Mouse (Mus musculus) hindbrain, embryonic 16.5 days (tissue): ENCODE results near the gene Naa40. TPM values are rescaled to one million over a fixed set of nuclear protein-coding genes. Genes with fewer than 3 reads are reported as not detected.

Experiments used
- ATAC-seq: fragments of 200-750 bp; cut with Nextera tagmentation; 2 replicates; pipeline ENCODE4 v1.8.0; 2017; ENCODE audit warnings: moderate TSS enrichment, moderate library complexity
- H3K27ac ChIP-seq: fragments of 300-500 bp; sonication (generic); 2 replicates; pipeline ENCODE4 v1.5.1; 2014; ENCODE audit warnings: low read depth, mild to moderate bottlenecking, control low read depth, low read length, moderate library complexity
- H3K27me3 ChIP-seq: fragments of 300-500 bp; sonication (generic); replicated peaks from 2 replicates; pipeline ENCODE4 v1.6.1; 2014; ENCODE audit warnings: low read length; ENCODE audit not compliant: control insufficient read depth, insufficient read depth
- H3K36me3 ChIP-seq: fragments of 300-500 bp; sonication (generic); 2 replicates; pipeline ENCODE4 v1.6.1; 2014; ENCODE audit warnings: mild to moderate bottlenecking, low read length, moderate library complexity, mixed read lengths; ENCODE audit not compliant: control insufficient read depth, insufficient read depth
- H3K4me1 ChIP-seq: fragments of 300-500 bp; sonication (generic); 2 replicates; pipeline ENCODE4 v1.6.1; 2014; ENCODE audit warnings: low read depth, low read length; ENCODE audit not compliant: control insufficient read depth, insufficient read depth
- H3K4me2 ChIP-seq: fragments of 300-500 bp; sonication (generic); 2 replicates; pipeline ENCODE4 v1.6.1; 2014; ENCODE audit warnings: mild to moderate bottlenecking, low read length, control low read depth, moderate library complexity
- H3K4me3 ChIP-seq: fragments of 300-500 bp; sonication (generic); 2 replicates; pipeline ENCODE4 v1.5.1; 2014; ENCODE audit warnings: mild to moderate bottlenecking, low read length, control low read depth, moderate library complexity
- H3K9ac ChIP-seq: fragments of 300-500 bp; sonication (generic); 2 replicates; pipeline ENCODE4 v1.6.1; 2014; ENCODE audit warnings: low read depth, mild to moderate bottlenecking, control low read depth, low read length, moderate library complexity
- H3K9me3 ChIP-seq: fragments of 300-500 bp; sonication (generic); 2 replicates; pipeline ENCODE4 v1.6.1; 2014; ENCODE audit warnings: mild to moderate bottlenecking, low read length, moderate library complexity; ENCODE audit not compliant: control insufficient read depth
- WGBS: fragments of 180-500 bp; shearing (Covaris S2); extraction: QIAGEN DNeasy Blood & Tissue Kit; methylation state at CpG from one replicate; pipeline ENCODE4 v1.1.7; 2014; 5-methylcytosine and 5-hydroxymethylcytosine counted together
- polyA plus RNA-seq: library from polyadenylated mRNA; unstranded; fragments of >200 nt; fragmentation: Nextera tagmentation; extraction: Ambion mirVana; gene quantifications from 2 replicates; pipeline ENCODE4 v1.2.1, GENCODE M21; 2015

The Naa40 gene
- polyA plus RNA-seq, 1 experiment from 2014 or later = 60.6 TPM

GRCm38 (mm10) chr19:7205753-7206736, 34.9 kb downstream of the Naa40 start, which contains the start of gene Otub1:
Gene Otub1 (minus strand): TSS chr19:7206316.
- Histone ChIP-seq H3K9ac (peak within 1 kb of the TSS; percentile 90), H3K27ac (peak within 1 kb of the TSS; percentile 97), H3K9me3 (no peaks in the 10 kb centered on the region), H3K4me3 (peak within 1 kb of the TSS; percentile 91), H3K4me2 (peak within 1 kb of the TSS; percentile 79), H3K27me3 (no peaks in the 10 kb centered on the region), H3K36me3 (peaks cover 26% of the 10 kb centered on the region), H3K4me1 (peaks cover 18% of the 10 kb centered on the region)
- WGBS = 0% methylated on average over 69 of the region's 79 CpGs
- peak; percentile 97 for ATAC-seq

- ATAC-seq = no peak
- Histone ChIP-seq H3K4me3 (peak overlapping the region; percentile 91), H3K9me3 (no peaks in the 10 kb centered on the region), H3K36me3 (peaks cover 30% of the 10 kb centered on the region), H3K4me2 (peak overlapping the region; percentile 79), H3K27ac (peak overlapping the region; percentile 97), H3K4me1 (peaks cover 18% of the 10 kb centered on the region), H3K27me3 (no peaks in the 10 kb centered on the region), H3K9ac (peak overlapping the region; percentile 90)
- 30% methylated on average over 7 of the region's 7 CpGs for WGBS
These were observed 35.7 kb downstream of the Naa40 start for GRCm38 (mm10) chr19:7205326-7205725.

- Histone ChIP-seq H3K4me1 (peaks cover 18% of the 10 kb centered on the region), H3K4me3 (peak overlapping the region; percentile 91), H3K9me3 (no peaks in the 10 kb centered on the region), H3K9ac (peak overlapping the region; percentile 90), H3K27me3 (no peaks in the 10 kb centered on the region), H3K27ac (no peak overlapping the region), H3K36me3 (peaks cover 30% of the 10 kb centered on the region), H3K4me2 (peak overlapping the region; percentile 79)
- 69% methylated on average over 2 of the region's 2 CpGs for WGBS
- ATAC-seq = no peak
These were observed 36.1 kb downstream of the Naa40 start for GRCm38 (mm10) chr19:7204898-7205297.

- H3K4me1 ChIP-seq = peaks cover 13% of the 10 kb centered on the region
- peaks cover 56% of the 10 kb centered on the region for H3K36me3 ChIP-seq
- 68% methylated on average over 1 of the region's 1 CpGs for WGBS
- ATAC-seq = no peak
- H3K9ac ChIP-seq = no peak overlapping the region
- H3K27ac ChIP-seq = no peak overlapping the region
- no peaks in the 10 kb centered on the region for H3K9me3 ChIP-seq
- H3K4me2 ChIP-seq = no peak overlapping the region
- H3K4me3 ChIP-seq = no peak overlapping the region
- H3K27me3 ChIP-seq = no peaks in the 10 kb centered on the region
These were observed 40.6 kb downstream of the Naa40 start for GRCm38 (mm10) chr19:7200427-7200826.

GRCm38 (mm10) chr19:7199089-7199488, 41.9 kb downstream of the Naa40 start:
- 94% methylated on average over 13 of the region's 13 CpGs for WGBS
- no peak for ATAC-seq

GRCm38 (mm10) chr19:7197445-7197844, 43.5 kb downstream of the Naa40 start:
- no peak overlapping the region for H3K27ac ChIP-seq
- peaks cover 4% of the 10 kb centered on the region; the same call in 1 of the 2 replicates for H3K4me1 ChIP-seq
- ATAC-seq = no peak; the same call in 1 of the 2 replicates
- H3K27me3 ChIP-seq = no peaks in the 10 kb centered on the region
- peaks cover 39% of the 10 kb centered on the region for H3K36me3 ChIP-seq
- no peaks in the 10 kb centered on the region for H3K9me3 ChIP-seq
- no peak overlapping the region for H3K9ac ChIP-seq
- H3K4me3 ChIP-seq = no peak overlapping the region
- 81% methylated on average over 9 of the region's 9 CpGs for WGBS
- no peak overlapping the region for H3K4me2 ChIP-seq

More at GRCm38 (mm10) chr19:7199089-7199488, 41.9 kb downstream of the Naa40 start:
- H3K4me2 ChIP-seq = no peak overlapping the region
- H3K9me3 ChIP-seq = no peaks in the 10 kb centered on the region
- no peak overlapping the region for H3K4me3 ChIP-seq
- H3K27ac ChIP-seq = no peak overlapping the region
- peaks cover 55% of the 10 kb centered on the region for H3K36me3 ChIP-seq
- no peak overlapping the region for H3K9ac ChIP-seq
- no peaks in the 10 kb centered on the region for H3K27me3 ChIP-seq
- H3K4me1 ChIP-seq = peaks cover 4% of the 10 kb centered on the region; the same call in 1 of the 2 replicates

- H3K4me2 ChIP-seq = no peak overlapping the region
- peaks cover 36% of the 10 kb centered on the region for H3K36me3 ChIP-seq
- WGBS = 10% methylated on average over 17 of the region's 17 CpGs
- no peak overlapping the region for H3K9ac ChIP-seq
- no peaks in the 10 kb centered on the region for H3K27me3 ChIP-seq
- H3K27ac ChIP-seq = no peak overlapping the region
- peaks cover 4% of the 10 kb centered on the region; the same call in 1 of the 2 replicates for H3K4me1 ChIP-seq
- H3K4me3 ChIP-seq = no peak overlapping the region
- ATAC-seq = peak; percentile 28
- H3K9me3 ChIP-seq = no peaks in the 10 kb centered on the region
These were observed 44.2 kb downstream of the Naa40 start for GRCm38 (mm10) chr19:7196741-7197270.

- no peaks in the 10 kb centered on the region for H3K27me3 ChIP-seq
- no peak overlapping the region for H3K4me3 ChIP-seq
- peaks cover 31% of the 10 kb centered on the region for H3K36me3 ChIP-seq
- ATAC-seq = peak; percentile 35
- no peak overlapping the region for H3K27ac ChIP-seq
- WGBS = 15% methylated on average over 33 of the region's 33 CpGs
- peaks cover 4% of the 10 kb centered on the region; the same call in 1 of the 2 replicates for H3K4me1 ChIP-seq
- no peaks in the 10 kb centered on the region for H3K9me3 ChIP-seq
- no peak overlapping the region for H3K9ac ChIP-seq
- H3K4me2 ChIP-seq = no peak overlapping the region
These were observed 44.9 kb downstream of the Naa40 start for GRCm38 (mm10) chr19:7195900-7196728.
